Mouse (Mus musculus): ENCODE results near the gene Hoxd3.

The Hoxd3 gene

DNA sequence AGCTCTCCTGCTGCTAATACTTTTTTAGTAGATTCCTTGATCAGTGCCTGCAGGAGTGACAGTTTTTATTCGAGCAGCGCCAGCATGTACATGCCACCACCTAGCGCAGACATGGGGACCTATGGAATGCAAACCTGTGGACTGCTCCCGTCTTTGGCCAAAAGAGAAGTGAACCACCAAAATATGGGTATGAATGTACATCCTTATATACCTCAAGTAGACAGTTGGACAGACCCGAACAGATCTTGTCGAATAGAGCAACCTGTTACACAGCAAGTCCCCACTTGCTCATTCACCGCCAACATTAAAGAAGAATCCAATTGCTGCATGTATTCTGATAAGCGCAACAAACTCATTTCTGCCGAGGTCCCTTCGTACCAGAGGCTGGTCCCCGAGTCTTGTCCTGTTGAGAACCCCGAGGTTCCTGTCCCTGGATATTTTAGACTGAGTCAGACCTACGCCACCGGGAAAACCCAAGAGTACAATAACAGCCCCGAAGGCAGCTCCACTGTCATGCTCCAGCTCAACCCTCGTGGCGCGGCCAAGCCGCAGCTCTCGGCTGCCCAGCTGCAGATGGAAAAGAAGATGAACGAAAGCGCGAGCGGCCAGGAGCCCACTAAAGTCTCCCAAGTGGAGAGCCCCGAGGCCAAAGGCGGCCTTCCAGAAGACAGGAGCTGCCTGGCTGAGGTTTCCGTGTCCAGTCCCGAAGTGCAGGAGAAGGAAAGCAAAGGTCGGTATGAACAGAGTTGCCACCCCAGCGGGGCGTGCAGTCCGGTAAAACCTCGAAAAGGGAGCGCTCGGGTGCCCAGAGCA is 19.5 kb upstream of the Hoxd3 start:
- DNase-seq (ENCODE audit: low spot score in 2 of 2): no peak

DNA sequence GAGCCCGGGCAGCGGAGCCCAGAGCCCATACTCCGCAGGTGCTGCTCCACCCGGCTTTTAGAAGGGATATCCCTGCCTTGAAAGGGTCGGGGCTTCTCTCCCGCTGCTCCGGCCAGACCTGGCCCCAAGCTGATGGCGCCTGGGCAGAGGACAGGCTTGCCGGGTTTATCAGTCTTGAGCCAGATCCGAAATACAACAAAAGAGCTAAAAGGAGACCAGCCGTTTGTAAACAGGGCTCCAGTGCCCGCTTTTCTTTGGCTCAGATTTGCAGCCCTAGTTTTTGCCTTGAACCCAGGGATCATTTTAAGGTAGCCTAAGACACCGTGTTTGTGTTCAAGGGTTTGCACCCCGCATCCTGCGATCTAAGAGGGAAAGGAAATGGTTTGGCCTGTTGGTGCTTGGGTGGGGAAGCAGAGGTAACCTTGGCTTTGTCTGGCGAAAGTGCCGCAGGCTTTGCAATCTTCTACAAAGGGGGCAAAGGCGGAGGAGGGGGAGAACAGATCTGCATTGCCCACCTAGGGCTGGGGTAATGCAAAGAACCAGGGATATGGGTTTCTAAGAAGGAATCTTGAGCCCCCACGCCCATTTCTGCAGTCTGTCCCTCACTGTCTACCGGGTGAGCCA is 18.8 kb upstream of the Hoxd3 start:
- no peak for DNase-seq (ENCODE audit: low spot score in 2 of 2)

DNA sequence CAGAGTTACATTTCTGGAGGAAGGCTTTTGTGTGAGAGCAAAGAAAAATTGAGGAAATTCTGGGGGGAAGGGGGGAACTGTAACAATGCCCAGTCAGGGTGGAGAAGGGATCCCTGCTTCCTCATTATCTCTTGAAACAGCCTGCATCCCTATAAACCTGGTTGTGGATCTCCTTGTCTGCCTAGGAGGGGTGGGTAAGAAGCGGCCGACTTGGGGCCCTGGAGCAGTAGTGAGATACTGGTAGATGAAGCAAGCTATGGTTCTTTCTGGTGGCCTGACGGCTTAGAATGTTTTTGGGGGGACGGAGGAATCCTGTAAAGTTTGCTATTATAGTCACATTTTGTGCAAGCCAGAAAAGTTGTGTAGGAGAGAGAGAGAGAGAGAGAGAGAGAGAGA is 18.3 kb upstream of the Hoxd3 start:
- no peak for DNase-seq (ENCODE audit: low spot score in 2 of 2)

DNA sequence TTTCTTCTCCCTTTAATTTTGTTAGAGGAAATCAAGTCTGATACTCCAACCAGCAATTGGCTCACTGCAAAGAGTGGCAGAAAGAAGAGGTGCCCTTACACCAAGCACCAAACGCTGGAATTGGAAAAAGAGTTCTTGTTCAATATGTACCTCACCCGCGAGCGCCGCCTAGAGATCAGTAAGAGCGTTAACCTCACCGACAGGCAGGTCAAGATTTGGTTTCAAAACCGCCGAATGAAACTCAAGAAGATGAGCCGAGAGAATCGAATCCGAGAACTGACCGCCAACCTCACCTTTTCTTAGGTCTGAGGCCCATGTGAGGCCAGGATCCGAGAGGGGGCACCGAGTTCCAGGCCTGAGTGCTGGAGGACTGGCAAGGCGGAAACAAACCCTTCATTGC is 17.7 kb upstream of the Hoxd3 start:
- no peak for DNase-seq (ENCODE audit: low spot score in 2 of 2)

DNA sequence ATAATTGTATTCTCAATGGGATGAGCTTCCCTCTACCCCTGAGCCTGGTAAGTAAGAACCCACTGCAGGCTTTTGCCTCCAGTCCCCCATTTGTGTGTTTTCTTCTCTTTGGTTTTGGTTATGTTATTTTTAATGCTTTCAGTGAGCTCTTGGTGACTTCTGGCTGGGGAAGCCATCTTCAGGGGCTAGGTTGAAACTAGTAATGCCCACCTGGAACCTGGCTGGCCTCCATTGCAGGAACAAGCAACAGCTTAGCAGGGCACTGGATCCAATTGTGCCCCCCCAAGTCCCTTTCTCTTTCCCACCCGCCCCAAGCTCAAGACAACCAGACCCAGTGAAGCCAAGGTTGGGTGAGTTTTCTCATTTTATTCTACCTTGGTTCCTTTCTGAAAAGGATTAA is 16.3 kb upstream of the Hoxd3 start:
- no peak for DNase-seq (ENCODE audit: low spot score in 2 of 2)

DNA sequence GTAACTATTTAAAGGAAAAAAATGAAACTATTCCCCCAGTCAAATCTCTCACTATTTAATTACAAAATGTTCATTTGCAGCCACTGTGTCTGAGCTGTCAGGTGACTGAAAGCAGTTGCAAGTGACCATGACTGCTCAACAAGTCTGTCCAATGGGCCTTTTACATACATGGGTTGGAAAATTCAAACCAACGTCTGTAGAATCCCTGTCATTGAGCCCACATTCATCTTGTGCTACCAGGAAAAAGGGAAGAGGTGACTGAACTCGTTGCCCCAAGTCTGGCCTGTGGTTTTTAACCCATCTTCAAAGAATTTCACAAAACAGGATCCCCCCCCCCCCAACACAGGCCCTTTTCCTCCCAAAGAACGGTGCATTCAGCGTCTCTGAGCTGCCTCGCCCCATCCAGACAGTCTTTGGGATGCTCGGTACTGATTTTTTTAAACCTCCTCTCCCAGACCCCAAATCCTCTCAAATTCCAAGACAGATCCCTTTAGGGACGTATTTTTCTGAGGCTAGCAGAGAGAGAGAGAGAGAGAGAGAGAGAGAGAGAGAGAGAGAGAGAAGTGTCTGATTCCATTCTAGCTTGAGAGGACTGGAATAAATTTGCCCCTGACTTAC is 15.8 kb upstream of the Hoxd3 start:
- DNase-seq (ENCODE audit: low spot score in 2 of 2): no peak

DNA sequence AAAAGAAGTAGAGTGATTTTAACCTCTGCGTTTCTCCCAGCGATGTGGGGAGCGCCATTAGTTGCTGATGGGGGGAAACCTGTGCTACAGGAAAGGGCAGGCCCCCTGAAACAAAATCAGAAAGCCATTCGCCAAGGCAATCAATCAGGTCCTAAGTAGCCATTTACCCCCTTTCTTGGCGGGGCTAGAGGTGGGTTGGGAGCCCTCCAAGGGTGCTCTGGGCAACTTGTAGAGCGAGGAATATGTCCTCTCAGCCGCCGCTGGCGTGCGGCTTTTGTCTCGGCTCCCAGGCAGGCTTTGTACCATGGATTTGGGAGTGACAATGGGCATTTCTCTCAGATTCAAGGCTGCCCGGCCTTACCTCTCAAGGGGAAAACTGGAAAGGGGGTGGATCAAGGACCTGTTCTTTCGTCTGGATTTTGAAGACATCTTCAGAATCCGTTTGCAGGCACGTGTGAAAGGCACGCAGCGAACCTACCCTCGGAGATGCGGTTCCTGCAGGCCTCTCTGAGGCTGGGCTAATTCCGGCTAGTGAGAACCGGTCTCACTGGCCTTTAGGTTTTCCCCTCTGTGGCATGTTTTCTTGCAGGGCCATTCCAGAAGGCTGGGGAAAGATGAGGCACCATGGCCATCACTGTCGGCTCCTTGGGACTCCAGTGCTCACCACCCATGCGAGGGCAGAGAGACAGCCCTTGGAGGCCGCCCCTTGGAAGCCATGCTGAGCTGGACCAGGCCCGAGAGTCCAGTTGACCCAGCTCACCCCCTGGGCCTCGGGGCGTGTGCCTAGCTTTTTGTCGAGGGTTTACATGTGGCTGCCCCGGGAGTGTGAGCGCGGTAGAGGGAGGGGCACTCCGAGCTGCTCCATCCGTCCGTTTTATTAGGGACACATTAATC is 15.0 kb upstream of the Hoxd3 start:
- no peak for DNase-seq (ENCODE audit: low spot score in 2 of 2)

DNA sequence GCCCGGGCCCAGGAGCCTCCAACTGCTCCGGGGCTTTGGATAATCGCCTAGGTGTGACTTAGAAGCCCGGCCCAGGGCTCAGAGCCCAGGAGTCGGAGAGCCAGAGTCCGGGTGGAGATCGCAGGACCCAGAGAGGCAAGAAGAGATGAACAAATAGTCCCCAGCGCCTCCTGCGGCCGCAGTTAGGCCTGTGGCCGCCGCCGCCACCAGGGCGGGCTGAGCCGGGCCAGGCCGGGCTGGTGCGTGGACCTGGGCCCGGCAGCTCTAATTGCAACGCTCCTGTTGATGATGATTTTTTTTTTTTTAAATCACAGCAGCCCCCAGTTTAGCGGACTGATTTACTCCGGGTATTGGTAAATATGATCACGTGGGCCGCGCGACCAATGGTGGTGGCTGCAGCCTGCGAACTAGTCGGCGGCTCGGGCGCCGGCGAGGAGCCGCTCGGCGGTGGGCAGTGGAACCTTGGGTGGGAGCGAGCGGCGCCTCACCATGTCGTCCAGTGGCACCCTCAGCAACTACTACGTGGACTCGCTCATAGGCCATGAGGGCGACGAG is 14.1 kb upstream of the Hoxd3 start, which contains the start of gene Hoxd9:
TSS of gene Hoxd9 (plus strand) at position 161 of the 555 bp plus-strand sequence.
- peak; percentile 66 to 76 for DNase-seq (ENCODE audit: low spot score in 2 of 2)

DNA sequence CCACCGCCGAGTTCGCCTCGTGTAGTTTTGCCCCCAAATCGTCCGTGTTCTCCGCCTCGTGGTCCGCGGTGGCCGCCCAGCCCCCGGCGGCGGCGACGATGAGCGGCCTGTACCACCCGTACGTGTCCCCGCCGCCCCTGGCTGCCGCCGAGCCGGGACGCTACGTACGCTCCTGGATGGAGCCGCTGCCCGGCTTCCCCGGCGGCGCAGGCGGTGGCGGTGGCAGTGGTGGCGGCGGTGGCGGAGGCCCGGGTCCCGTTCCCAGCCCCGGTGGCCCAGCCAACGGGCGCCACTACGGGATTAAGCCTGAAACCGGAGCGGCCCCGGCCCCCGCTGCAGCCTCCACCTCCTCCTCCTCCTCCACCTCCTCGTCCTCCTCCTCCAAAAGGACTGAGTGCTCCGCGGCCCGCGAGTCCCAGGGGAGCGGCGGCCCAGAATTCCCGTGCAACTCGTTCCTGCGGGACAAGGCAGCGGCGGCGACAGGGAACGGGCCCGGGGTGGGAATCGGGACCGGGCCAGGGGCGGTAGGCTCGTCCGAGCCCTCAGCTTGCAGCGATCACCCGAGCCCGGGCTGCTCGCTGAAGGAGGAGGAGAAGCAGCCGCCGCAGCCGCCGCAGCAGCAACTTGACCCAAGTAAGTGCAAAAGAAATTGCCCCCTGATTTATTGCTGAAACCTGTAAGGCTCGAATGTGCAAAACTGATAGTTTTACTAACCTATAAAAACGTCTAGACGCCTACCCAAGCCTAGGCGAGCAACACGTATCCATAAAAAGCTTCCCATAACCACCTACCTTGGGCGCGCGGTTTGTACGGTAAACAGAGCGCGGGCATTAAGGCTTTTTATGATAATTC is 13.3 kb upstream of the Hoxd3 start:
- peak in 1 of 2 experiments; percentile 69 for DNase-seq (ENCODE audit: low spot score in 2 of 2)

DNA sequence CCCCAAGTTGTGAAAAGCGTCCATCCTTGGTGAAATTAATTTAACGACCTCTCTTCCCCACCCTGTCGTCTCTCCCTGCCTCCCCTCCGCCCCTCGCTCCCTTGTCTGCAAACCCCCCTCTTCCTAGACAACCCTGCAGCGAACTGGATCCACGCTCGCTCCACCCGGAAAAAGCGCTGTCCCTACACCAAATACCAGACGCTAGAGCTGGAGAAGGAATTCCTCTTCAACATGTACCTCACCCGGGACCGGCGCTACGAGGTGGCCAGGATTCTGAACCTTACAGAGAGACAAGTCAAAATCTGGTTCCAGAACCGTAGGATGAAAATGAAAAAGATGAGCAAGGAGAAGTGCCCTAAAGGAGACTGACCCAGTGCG is 12.7 kb upstream of the Hoxd3 start:
- DNase-seq (ENCODE audit: low spot score in 2 of 2): no peak

DNA sequence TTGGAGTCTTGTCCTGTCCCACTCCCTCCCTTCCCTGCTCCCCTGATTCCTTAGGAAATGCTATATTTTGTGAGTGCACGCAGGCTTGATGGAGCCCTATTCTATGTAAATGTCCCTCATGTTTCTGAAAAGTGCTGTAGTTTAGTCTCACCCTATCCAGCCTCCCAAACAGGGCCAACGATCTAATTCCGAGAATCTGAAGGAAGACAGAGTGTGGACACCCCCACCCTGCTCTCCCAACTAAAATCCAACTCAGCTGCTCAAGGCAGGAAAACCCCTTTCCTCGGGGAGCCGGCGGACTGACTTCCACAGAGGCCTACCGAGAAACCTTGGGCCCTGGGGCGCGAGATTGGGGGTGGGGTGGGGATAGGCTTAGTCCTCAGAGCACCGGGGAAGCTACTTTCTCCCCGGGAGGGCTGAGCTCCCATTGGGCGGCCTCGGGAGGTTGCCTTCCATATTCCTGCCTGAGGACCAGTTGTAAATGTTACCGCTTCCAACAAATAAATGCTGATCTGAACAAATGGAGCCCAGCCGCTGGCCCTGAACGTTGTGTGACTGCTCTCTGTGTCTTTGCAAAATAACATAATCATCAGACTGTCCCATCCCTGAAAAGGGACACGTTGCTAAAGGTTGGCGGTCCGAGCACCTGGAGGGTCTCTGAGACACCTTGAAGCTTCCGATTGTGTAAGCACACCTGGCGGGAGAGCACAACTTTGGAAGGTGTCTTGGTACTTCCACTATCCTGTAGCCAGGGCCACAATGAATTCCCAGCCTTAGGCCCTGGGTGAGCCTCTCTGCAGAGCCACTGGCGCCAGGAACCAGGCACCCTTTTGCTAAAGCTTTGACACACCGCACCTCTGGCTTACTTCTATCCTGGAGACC is 11.8 kb upstream of the Hoxd3 start:
- no peak for DNase-seq (ENCODE audit: low spot score in 2 of 2)

DNA sequence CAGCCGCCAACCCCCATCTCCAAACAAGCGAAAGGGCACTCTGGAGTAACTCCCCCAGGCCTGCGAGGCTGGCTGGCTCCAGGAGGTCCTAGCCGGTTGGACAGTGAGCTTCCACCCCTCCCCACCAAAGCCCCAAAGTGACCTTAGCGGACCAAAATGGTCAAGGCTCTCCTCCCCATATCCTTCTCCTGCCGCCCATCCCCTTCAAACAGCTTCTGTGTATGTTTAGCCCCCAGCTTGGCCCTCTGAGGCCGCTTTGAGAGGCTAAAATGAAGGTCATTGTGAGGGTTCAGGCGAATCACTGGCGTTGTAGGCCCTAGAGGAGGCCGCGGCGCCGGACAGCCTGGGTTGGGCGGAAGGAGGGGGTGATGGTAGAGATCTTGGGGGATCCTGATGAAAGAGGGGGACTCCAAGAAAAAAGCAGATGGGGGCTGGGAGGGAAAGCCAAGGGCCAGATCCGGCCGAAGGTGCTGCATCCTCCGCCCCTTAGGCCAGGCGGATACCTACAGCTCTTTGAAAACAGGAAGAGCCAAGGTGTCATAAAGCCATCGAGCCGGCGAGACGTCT is 11.1 kb upstream of the Hoxd3 start:
- no peak for DNase-seq (ENCODE audit: low spot score in 2 of 2)

DNA sequence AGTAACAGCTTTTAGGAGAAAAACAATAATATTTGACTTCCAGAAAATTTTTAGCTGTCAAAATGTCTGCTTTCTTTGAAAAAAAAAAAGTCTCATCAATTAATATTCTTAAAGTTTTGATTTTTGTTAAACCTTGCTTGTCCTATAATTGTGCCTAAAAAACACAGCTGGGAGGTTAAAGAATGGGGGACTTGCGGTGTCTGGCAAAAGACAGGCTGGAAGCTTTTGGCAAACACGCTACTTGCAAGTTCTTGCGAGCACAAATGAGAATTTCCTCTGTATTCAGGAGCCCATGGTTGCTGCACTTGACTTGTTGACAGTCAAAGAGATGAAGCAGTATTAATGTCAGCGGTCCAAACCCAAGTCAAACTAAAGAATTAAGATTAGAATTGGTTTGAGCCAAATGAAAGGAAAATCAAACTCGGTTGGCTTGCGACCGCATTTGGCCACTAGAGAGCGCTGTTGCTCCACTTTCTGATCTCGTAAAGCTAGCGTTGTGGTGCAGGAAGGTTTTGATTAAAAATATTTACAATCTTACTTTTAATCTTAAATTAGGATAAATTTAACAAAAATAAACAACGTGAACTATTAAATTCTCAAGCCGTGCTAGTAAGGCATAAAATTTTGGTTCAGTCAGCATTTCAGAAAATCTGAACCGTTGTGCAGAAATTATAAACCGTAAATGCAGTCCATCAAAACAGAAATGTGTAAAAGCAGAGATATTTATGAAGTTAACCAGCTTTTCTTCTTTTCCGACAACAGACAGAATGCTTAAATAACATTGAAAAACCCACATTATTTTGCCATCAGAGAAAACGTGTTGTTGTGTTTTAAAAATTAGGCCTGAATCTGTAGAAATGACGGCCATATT is 9.5 kb upstream of the Hoxd3 start:
- DNase-seq (ENCODE audit: low spot score in 2 of 2): peak; percentile 59 to 73

DNA sequence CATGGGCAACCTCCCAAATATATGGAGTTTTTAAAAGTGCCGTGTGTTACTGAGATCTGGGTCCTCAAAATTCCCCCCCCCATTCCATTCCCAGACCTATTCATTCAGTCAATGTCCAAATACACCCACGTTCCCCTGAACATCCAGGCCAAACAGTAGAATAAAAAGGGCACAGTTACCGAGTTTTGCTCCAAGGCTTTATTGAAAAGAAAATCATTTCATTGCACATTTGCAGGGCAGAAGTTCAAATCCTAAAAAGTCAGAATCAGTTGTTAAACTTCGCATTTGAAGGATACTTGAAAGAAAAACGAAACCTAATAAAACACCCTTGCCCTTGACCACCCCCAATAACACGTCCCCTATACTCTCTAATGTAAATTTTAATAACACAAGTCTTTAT is 8.9 kb upstream of the Hoxd3 start:
- no peak for DNase-seq (ENCODE audit: low spot score in 2 of 2)

DNA sequence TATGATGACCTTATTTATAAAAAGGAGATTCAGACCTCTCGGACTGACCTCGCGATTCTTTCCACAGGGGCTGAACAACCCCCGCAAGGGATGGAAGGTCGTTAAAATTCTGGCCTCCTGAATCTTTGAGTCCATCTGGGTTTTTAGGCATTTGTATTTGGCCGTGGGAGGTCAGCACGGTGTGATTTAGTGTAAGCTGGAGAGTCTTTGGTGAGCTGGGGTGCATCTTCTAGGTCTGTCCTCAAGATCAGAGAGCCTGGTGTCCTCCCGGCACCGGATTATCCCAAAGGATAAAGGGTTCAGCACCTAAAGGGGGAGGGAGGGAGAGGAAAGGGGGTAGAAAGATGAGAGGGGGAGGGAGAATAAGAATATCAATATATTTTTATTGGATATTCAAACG is 8.4 kb upstream of the Hoxd3 start:
- DNase-seq (ENCODE audit: low spot score in 2 of 2): no peak

DNA sequence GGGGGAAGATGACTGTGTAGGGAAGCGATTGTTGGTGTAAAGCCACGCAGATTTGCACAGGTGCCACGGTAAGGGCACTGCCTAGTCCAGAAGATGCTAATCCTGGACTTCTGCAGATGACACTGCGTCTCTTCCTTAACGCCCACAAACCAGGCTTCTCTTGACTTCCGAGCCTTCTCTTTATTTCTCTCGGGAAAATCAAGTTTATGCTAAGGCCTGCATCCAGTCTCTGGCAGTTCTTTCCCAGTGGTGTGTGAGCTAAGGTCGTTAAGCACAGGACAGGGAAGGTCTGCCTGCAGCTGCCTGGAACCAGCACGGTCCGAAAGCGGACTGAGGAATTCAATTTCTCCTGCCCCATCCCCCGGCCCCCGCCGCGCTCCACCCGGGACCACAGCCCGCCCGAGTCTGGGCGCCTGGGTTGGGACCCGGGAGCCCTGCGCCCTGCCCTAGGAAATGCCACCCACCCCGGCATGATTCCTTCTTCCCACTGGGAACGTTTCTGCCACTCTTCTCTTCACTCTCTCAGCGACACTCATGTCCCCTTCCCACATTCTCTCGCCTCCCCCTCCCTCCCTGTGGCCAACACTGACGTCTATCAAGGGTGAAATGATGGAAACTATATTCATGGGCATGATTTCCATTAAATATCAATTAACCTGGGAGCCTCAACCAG is 7.9 kb upstream of the Hoxd3 start:
- DNase-seq (ENCODE audit: low spot score in 2 of 2): no peak

DNA sequence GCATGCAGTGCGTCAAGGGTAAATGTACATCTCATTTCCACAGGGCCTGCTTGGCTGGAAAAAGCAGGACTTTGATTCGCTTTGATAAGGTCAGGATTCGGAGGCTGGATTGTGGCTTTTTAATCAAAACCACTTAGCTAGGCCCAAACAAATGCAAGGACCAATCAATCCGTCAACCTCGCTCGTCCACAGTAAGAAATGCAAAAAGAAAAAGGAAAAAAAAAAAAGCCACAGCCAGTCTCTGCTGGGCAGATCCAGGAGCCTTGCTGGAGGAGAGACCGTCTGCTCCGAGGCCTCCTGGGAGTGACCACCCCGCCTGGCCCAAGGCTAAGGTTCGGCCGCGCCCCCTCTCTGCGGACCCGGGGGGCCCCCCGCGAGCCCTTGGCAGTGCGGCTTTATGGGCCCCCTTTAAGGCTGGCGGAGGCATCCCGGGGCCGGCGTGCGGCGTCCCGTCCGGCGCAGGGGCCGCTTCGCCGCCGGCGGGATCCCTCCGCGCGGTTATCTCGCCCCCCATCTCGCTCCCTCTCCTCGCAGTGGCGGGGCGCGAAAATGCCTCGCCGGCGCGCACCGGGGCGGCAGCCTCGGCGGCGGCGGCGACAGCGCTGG is 7.2 kb upstream of the Hoxd3 start, which contains the start of gene Hoxd8:
TSS of gene Hoxd8 (plus strand) at position 223 of the 606 bp plus-strand sequence.
- DNase-seq (ENCODE audit: low spot score in 2 of 2): peak; percentile 63 to 85
